Mouse (Mus musculus) gastrocnemius, postnatal 10 days (tissue): ENCODE data around the gene Ap1m2. TPM values are rescaled to one million over a fixed set of nuclear protein-coding genes. Genes with fewer than 3 reads are reported as not detected.
A peak's percentile ranks its signal among the peaks of the same experiment; 100 is the strongest.
"Not testable (repeated sequence)": the region's sequence is repeated elsewhere in the genome, so short reads cannot be mapped to it uniquely, and the experiment has no call there.

Experiments used
- DNase-seq: peaks from one replicate; pipeline ENCODE4 v3.0.0; 2021; ENCODE audit warnings: mixed read lengths
- total RNA-seq, 2 experiments: library from RNA; stranded (reverse); gene quantifications; 2 replicates each; pipeline ENCODE4 v1.2.3; 2021

Gene Ap1m2
- total RNA-seq, 2 experiments from 2014 or later: not detected

GRCm38 (mm10) chr9:21288404-21289336, 23.5 kb downstream of the Ap1m2 start:
- no peak for DNase-seq

- peak; percentile 97 for DNase-seq
Measured at GRCm38 (mm10) chr9:21287571-21288402, 24.4 kb downstream of the Ap1m2 start, which contains the start of gene Kri1. TSS of gene Kri1 (minus strand) at chr9:21287969.

- DNase-seq: no peak
Measured at GRCm38 (mm10) chr9:21286753-21287152, 25.4 kb downstream of the Ap1m2 start.

- DNase-seq: no peak
Measured at GRCm38 (mm10) chr9:21283994-21284393, 28.1 kb downstream of the Ap1m2 start.

GRCm38 (mm10) chr9:21283591-21283990, 28.5 kb downstream of the Ap1m2 start:
- no peak for DNase-seq

GRCm38 (mm10) chr9:21277776-21278175, 34.4 kb downstream of the Ap1m2 start:
- DNase-seq: no peak

- DNase-seq: no peak
Measured at GRCm38 (mm10) chr9:21276307-21276706, 35.8 kb downstream of the Ap1m2 start.

- DNase-seq: no peak
Measured at GRCm38 (mm10) chr9:21275727-21276126, 36.4 kb downstream of the Ap1m2 start.

- DNase-seq: no peak
Measured at GRCm38 (mm10) chr9:21275013-21275710, 37.0 kb downstream of the Ap1m2 start.

- DNase-seq: no peak
Measured at GRCm38 (mm10) chr9:21274336-21274735, 37.8 kb downstream of the Ap1m2 start.

- no peak for DNase-seq
Measured at GRCm38 (mm10) chr9:21273520-21274228, 38.5 kb downstream of the Ap1m2 start.

- no peak for DNase-seq
Measured at GRCm38 (mm10) chr9:21273094-21273493, 39.0 kb downstream of the Ap1m2 start.

GRCm38 (mm10) chr9:21272391-21272790, 39.7 kb downstream of the Ap1m2 start:
- DNase-seq: no peak

- not testable (repeated sequence) for DNase-seq
Measured at GRCm38 (mm10) chr9:21269590-21269989, 42.5 kb downstream of the Ap1m2 start.

- DNase-seq: no peak
Measured at GRCm38 (mm10) chr9:21268305-21268704, 43.8 kb downstream of the Ap1m2 start.

GRCm38 (mm10) chr9:21266889-21267288, 45.2 kb downstream of the Ap1m2 start:
- no peak for DNase-seq

- no peak for DNase-seq
Measured at GRCm38 (mm10) chr9:21265611-21266010, 46.5 kb downstream of the Ap1m2 start.

GRCm38 (mm10) chr9:21265000-21265561, 47.1 kb downstream of the Ap1m2 start, which contains the start of gene Atg4d:
TSS of gene Atg4d (plus strand) at chr9:21265293.
- peak; percentile 99 for DNase-seq

GRCm38 (mm10) chr9:21264272-21264999, 47.7 kb downstream of the Ap1m2 start:
- DNase-seq: no peak

- no peak for DNase-seq
Measured at GRCm38 (mm10) chr9:21261831-21262230, 50.3 kb downstream of the Ap1m2 start.
